Comparison of ENCODE assay signal across 7 mouse cellular contexts in the genomic region with DNA sequence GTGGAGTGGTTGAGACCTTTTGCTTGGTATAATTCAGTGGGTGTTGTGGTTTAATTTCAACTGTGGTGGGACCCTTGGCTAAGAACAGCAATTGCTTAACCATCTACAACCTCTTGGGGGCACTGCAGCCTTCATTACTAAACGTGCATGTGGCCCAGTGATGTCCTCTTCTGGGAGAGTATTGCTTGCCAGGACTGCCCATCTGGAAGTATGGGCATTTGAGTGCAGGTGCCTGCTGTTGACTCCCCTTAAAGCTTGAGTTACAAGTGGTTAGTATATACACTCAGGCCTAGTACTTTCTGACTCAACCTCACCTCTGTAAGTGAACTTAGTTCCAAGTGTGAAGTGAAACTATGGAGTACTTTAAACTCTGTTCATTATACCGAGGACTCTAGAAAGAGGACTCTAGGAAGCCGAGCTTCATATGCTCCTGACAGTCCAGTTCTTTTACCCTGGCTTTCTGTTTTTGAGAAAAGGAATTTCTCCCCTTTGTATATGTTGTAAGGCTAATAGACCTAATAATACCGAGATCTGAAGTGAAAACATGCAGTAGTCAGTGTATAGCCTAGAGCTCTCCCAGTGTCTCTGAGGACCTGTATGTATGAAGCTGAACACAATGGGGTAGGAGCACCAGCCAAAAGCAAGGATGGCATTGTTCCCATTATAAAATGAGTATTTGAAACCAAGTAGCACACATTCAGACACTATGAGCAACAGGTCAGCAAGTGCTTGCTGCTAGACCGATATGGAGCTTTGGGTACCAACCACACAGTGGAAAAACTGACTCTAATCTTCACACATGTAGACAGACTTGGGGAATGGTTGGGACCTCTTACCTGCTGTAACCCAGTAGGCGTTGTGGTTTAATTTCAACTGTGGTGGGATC. TPM values are rescaled to one million over a fixed set of nuclear protein-coding genes. Genes with fewer than 3 reads are reported as not detected.
DNase-seq lines count a peak whose midpoint lies in the region; ATAC-seq and TF ChIP-seq lines count a peak whose summit lies in the region.

No protein-coding gene starts in this region.

- H3K9me3 ChIP-seq in liver, embryonic 14.5 days (ENCODE audit: control insufficient read depth, low read length) = no peaks in the 10 kb centered on the region
- H3K9me3 ChIP-seq in neural tube, embryonic 15.5 days (replicated peaks) = no peaks in the 10 kb centered on the region

- H3K9ac ChIP-seq in liver, embryonic 14.5 days (replicated peaks) = no peak overlapping the region
- H3K9ac ChIP-seq in neural tube, embryonic 15.5 days (replicated peaks) = no peak overlapping the region

- no peak overlapping the region for H3K4me2 ChIP-seq in liver, embryonic 14.5 days (ENCODE audit: low read depth)
- H3K4me2 ChIP-seq in neural tube, embryonic 15.5 days = no peak overlapping the region

- no peak overlapping the region for H3K4me3 ChIP-seq in liver, embryonic 14.5 days (ENCODE audit: insufficient read depth in 1 of 2, low read depth in 2 of 2, low read length in 2 of 2)
- no peak overlapping the region for H3K4me3 ChIP-seq in neural tube, embryonic 15.5 days (replicated peaks)

- H3K36me3 ChIP-seq in liver, embryonic 14.5 days (replicated peaks; ENCODE audit: control insufficient read depth, insufficient read depth, low read depth) = peaks cover 17% of the 10 kb centered on the region
- H3K36me3 ChIP-seq in neural tube, embryonic 15.5 days = peaks cover 18% of the 10 kb centered on the region

- ATAC-seq in liver, embryonic 14.5 days (ENCODE audit: insufficient read depth) = peak; percentile 55
- 0 out of 2 replicates have a peak, but pooled peaks have one; percentile 50 for ATAC-seq in neural tube, embryonic 15.5 days (ENCODE audit: low FRiP score)

- WGBS in liver, embryonic 14.5 days (ENCODE audit: insufficient replicate concordance) = 44% methylated on average over 6 of the region's 6 CpGs
- WGBS in neural tube, embryonic 15.5 days = 56% methylated on average over 6 of the region's 6 CpGs

- no peaks in the 10 kb centered on the region for H3K4me1 ChIP-seq in liver, embryonic 14.5 days (replicated peaks; ENCODE audit: control insufficient read depth in 2 of 2, insufficient read depth in 2 of 2, low read length in 1 of 2)
- H3K4me1 ChIP-seq in neural tube, embryonic 15.5 days = peaks cover 32% of the 10 kb centered on the region

- peak; percentile 76 for DNase-seq in CD4-positive, CD25-positive, alpha-beta regulatory T cell, adult 2 months (ENCODE audit: low read depth, low spot score)
- peak; percentile 70 for DNase-seq in MEL-GATA-1-ER (ENCODE audit: extremely low read depth, low read depth)
- peak; percentile 68 for DNase-seq in cerebellum, adult 9-11 months
- peak; percentile 40 for DNase-seq in forelimb bud, embryonic 11.5 days (ENCODE audit: low read depth, low spot score)
- peak; percentile 66 for DNase-seq in kidney, adult 11 months
- no peak for DNase-seq in liver, embryonic 14.5 days (ENCODE audit: low read depth in 3 of 3, low spot score in 3 of 3)

- no peak for TF ChIP-seq EP300 in liver, embryonic 14.5 days (IDR thresholded peaks at IDR 0.05; ENCODE audit: low read depth)

- no peak overlapping the region for H3K27ac ChIP-seq in liver, embryonic 14.5 days
- 0 out of 2 replicates have a peak overlapping the region, but pooled peaks have one; percentile 23 for H3K27ac ChIP-seq in neural tube, embryonic 15.5 days (replicated peaks)

- TF ChIP-seq CTCF in liver, embryonic 14.5 days (IDR thresholded peaks at IDR 0.05; ENCODE audit: low read depth) = peak; percentile 77

- no peaks in the 10 kb centered on the region for H3K27me3 ChIP-seq in liver, embryonic 14.5 days (ENCODE audit: control insufficient read depth, insufficient read depth, low read length)
- no peaks in the 10 kb centered on the region for H3K27me3 ChIP-seq in neural tube, embryonic 15.5 days (replicated peaks)

RNA-seq across cellular contexts. Expression of a gene that starts 6.2 kb away (rescaled TPM):
- polyA plus RNA-seq in liver, embryonic 14.5 days (2012; rRNA removed) = 0.05 and 0.10 TPM in 2 replicates
- polyA plus RNA-seq in liver, embryonic 14.5 days (2014; fragmentation: Nextera tagmentation; extraction: Ambion mirVana) = not detected in 2 replicates
- 0.59 and 0.74 TPM in 2 replicates for polyA plus RNA-seq in neural tube, embryonic 15.5 days (2015; fragmentation: Nextera tagmentation; extraction: Ambion mirVana)

RNA-seq across cellular contexts. Expression of a gene that starts 7.1 kb away (rescaled TPM):
- 155 and 221 TPM in 2 replicates for polyA plus RNA-seq in liver, embryonic 14.5 days (2012; rRNA removed)
- polyA plus RNA-seq in liver, embryonic 14.5 days (2014; fragmentation: Nextera tagmentation; extraction: Ambion mirVana) = 313 and 374 TPM in 2 replicates
- 1,353 and 1,380 TPM in 2 replicates for polyA plus RNA-seq in neural tube, embryonic 15.5 days (2015; fragmentation: Nextera tagmentation; extraction: Ambion mirVana)

RNA-seq across cellular contexts. Expression of a gene that starts 42.0 kb away (rescaled TPM):
- polyA plus RNA-seq in liver, embryonic 14.5 days (2012; rRNA removed) = 50.1 and 54.1 TPM in 2 replicates
- 41.6 and 50.6 TPM in 2 replicates for polyA plus RNA-seq in liver, embryonic 14.5 days (2014; fragmentation: Nextera tagmentation; extraction: Ambion mirVana)
- polyA plus RNA-seq in neural tube, embryonic 15.5 days (2015; fragmentation: Nextera tagmentation; extraction: Ambion mirVana) = 50.5 and 55.5 TPM in 2 replicates

RNA-seq across cellular contexts. Expression of a gene that starts 51.0 kb away (rescaled TPM):
- polyA plus RNA-seq in liver, embryonic 14.5 days (2012; rRNA removed) = 5.5 and 8.1 TPM in 2 replicates
- 2.0 and 2.2 TPM in 2 replicates for polyA plus RNA-seq in liver, embryonic 14.5 days (2014; fragmentation: Nextera tagmentation; extraction: Ambion mirVana)
- polyA plus RNA-seq in neural tube, embryonic 15.5 days (2015; fragmentation: Nextera tagmentation; extraction: Ambion mirVana) = 9.9 and 10.9 TPM in 2 replicates

RNA-seq across cellular contexts. Expression of a gene that starts 58.5 kb away (rescaled TPM):
- 3.7 and 4.9 TPM in 2 replicates for polyA plus RNA-seq in liver, embryonic 14.5 days (2012; rRNA removed)
- 16.4 and 21.1 TPM in 2 replicates for polyA plus RNA-seq in liver, embryonic 14.5 days (2014; fragmentation: Nextera tagmentation; extraction: Ambion mirVana)
- 37.3 and 40.6 TPM in 2 replicates for polyA plus RNA-seq in neural tube, embryonic 15.5 days (2015; fragmentation: Nextera tagmentation; extraction: Ambion mirVana)

Comparison
In these comparisons a context has a peak if more than half of its experiments do, and no peak if none do; other contexts are left out.
1. DNase-seq: peak in CD4-positive, CD25-positive, alpha-beta regulatory T cell, adult 2 months (single experiment), MEL-GATA-1-ER (single experiment), cerebellum, adult 9-11 months (single experiment), forelimb bud, embryonic 11.5 days (single experiment) and kidney, adult 11 months (single experiment); none in liver, embryonic 14.5 days (0 of 3).